Mouse (Mus musculus): ENCODE results near the gene Cbx8. TPM values are rescaled to one million over a fixed set of nuclear protein-coding genes. Genes with fewer than 3 reads are reported as not detected.

The Cbx8 gene
- polyA plus RNA-seq, 1 experiment from 2014 or later: 7.9 TPM

DNA sequence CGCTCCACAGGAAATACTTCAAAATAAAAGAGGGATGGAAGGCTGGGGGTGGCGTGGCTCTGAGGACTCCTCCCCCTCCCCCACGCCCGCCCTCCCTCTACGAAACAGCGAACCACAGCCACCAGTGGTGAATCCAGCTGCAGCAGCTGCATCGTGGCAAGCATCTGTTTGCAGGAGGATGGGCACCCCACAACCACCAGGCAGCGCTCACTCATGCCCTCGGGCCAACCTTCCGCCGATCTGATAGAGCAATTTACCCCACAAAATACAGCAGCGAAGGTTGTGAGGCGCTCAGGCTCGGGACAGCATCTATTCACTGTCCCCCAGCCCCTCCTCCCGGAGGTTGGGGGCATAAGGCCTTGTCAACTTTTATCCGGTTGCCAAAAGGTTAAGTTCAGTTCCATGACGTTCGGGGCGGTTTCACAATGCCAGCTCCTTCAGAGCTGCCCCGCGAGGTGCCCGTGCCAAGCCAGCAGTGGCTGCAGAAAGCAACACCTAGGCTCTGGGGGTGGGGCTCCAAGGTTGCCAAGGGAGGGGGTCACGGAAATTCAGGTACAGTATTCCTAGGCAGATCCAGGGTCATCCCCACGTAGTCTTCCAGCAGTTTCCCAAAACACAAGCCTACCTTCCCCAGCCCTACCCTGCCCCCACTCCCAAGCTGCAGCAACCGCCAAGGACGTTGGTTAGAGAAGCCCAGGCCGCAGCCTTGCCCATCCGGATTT, 43.1 kb upstream of the Cbx8 start:
- peak overlapping the region; percentile 95 for H3K9ac ChIP-seq
- ATAC-seq: no peak
- no peaks in the 10 kb centered on the region for H3K9me3 ChIP-seq
- peaks cover 16% of the 10 kb centered on the region for H3K27me3 ChIP-seq (replicated peaks)
- H3K4me1 ChIP-seq (replicated peaks): peaks cover 78% of the 10 kb centered on the region
- peak overlapping the region; percentile 96 for H3K4me3 ChIP-seq (replicated peaks)
- H3K27ac ChIP-seq: no peak overlapping the region; the same call in 1 of the 2 replicates
- 14% methylated on average over 28 of the region's 28 CpGs for WGBS
- peaks cover 12% of the 10 kb centered on the region for H3K36me3 ChIP-seq
- peak overlapping the region; percentile 90 for H3K4me2 ChIP-seq (replicated peaks)

DNA sequence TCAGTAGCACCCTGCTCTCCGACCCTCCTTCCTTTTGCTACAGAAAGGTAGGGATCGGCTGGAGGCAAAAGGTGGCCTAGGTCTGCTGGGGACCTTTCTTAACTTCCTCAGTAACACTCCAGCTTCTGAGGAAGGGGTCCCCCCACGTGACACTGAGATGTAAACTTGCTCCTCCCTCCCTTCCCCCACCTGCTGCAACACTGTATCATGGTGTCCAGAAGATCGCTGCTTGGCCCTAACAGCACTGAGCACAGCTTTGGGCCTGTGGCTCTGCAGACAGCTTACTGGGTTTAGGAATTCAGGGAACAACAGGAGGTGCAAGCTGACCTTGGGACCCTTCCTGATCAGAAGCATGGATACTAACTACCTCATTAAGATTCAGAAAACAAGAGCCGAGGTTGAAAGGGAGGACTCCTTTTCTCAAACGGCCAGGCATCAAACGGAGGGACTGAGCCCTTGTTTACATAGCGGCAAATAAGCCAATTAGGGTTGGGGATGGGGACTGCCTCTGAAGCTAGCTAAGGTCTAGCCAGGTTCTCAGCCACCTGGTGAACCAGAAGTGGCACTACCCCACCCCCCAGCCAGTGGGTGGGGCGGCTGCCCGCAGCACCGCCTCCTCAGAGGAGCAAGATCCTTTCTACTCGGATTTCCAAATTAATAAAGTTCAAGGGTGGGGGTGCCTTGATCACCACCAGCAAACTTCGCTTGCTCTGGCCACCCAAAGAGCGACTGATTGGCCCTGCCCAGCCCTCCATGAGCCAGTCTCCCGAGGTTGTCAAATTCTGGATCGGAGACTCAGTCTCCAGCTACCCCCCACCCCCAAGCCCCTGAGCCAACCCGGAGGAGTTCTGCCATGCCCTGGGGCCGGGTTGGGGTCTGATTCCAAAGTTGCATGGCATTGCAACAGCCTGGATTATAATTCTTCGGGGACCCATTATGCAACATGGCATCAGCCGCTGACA, 42.1 kb upstream of the Cbx8 start:
- Histone ChIP-seq H3K9ac (peak overlapping the region; percentile 95; the same call in 1 of the 2 replicates), H3K9me3 (no peaks in the 10 kb centered on the region), H3K27ac (no peak overlapping the region), H3K27me3 (replicated peaks) (peaks cover 8% of the 10 kb centered on the region), H3K4me2 (replicated peaks) (peak overlapping the region; percentile 90), H3K4me3 (replicated peaks) (peak overlapping the region; percentile 96), H3K36me3 (peaks cover 12% of the 10 kb centered on the region), H3K4me1 (replicated peaks) (peaks cover 77% of the 10 kb centered on the region)
- WGBS: 34% methylated on average over 20 of the region's 20 CpGs
- no peak for ATAC-seq

DNA sequence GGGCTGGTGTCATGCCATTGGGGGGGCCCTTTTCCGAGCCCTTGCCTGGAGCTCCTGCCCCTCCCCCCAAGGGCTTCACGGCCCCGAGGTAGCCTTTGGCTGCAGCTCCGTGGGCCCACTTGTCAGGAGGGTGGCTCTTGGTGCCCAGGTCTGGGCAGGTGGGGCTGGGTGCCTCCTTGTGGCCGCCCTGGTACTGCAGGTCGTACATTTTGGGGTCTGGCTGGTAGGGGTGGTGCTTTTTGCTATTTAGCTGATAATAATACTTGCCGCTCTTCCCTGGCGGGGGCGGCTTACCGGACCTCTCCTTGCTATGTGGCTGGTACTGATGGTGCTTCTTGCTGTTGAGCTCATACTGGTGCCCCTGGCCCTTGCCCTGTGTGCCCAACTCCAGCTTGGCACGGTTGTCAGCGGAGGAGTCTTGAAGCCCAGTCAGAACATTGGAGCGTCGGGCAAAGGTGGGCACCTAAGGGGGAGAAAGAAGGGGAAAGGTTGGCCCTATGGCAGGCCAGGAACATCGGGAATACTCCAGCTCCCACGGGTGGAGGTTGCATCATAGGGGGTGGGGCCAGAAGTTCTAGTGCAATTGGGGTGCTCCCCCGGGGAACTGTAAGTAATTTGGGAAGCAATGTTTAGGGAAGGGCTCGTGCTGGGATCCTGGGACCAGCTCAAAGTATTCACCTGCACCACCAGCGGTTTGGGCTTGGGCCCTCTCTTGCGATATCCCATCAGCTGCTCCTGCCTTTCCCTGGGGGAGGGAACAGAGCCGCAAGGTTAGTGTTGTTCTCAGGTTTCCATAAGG, 41.3 kb upstream of the Cbx8 start:
- Histone ChIP-seq H3K9me3 (no peaks in the 10 kb centered on the region), H3K4me1 (replicated peaks) (peaks cover 68% of the 10 kb centered on the region), H3K4me2 (replicated peaks) (0 out of 2 replicates have a peak overlapping the region, but pooled peaks have one; percentile 2), H3K27me3 (replicated peaks) (peaks cover under 1% of the 10 kb centered on the region), H3K9ac (no peak overlapping the region), H3K36me3 (peaks cover 12% of the 10 kb centered on the region), H3K27ac (no peak overlapping the region), H3K4me3 (replicated peaks) (no peak overlapping the region)
- 52% methylated on average over 21 of the region's 21 CpGs for whole genome bisulfite sequencing
- ATAC-seq: no peak

DNA sequence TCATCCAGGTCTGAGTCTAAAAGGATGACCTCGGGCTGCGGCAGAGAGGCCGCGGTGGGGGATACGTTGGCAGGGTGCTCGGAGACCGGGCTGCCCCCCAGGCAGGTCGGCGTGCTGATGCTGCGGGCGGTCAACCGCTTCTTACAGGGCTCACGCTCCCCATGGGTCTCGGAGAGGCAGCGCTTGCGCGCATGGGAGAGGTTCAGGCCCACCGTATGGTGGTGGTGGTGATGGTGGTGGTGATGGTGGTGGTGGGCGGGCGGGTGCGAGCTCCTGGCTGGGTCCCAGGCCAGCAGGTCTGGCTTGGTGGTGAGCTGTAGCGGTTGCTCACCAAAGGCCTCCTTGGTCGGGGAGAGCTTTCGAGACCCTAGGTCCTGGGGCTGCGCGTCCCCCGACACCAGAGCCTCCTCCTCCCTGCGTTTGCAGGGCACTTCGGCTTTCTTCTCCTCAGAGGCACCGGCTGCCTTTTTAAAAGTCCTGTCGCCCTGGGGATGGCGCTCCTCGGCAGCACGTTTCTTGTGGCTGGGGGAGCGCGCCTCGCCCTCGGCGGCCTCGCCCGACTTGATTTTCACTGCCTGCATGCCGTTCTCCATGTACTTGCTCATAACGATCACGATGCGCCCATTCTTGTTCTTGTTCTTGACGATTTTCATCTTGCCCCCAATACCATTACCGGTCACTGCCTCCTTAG, 40.5 kb upstream of the Cbx8 start:
- peaks cover 63% of the 10 kb centered on the region for H3K4me1 ChIP-seq (replicated peaks)
- H3K27me3 ChIP-seq (replicated peaks): no peaks in the 10 kb centered on the region
- no peak overlapping the region for H3K4me3 ChIP-seq (replicated peaks)
- H3K27ac ChIP-seq: no peak overlapping the region
- peaks cover 12% of the 10 kb centered on the region for H3K36me3 ChIP-seq
- WGBS: 68% methylated on average over 47 of the region's 47 CpGs
- H3K4me2 ChIP-seq (replicated peaks): peak overlapping the region; percentile 22; the same call in 1 of the 2 replicates
- H3K9me3 ChIP-seq: no peaks in the 10 kb centered on the region
- no peak overlapping the region for H3K9ac ChIP-seq
- no peak for ATAC-seq

DNA sequence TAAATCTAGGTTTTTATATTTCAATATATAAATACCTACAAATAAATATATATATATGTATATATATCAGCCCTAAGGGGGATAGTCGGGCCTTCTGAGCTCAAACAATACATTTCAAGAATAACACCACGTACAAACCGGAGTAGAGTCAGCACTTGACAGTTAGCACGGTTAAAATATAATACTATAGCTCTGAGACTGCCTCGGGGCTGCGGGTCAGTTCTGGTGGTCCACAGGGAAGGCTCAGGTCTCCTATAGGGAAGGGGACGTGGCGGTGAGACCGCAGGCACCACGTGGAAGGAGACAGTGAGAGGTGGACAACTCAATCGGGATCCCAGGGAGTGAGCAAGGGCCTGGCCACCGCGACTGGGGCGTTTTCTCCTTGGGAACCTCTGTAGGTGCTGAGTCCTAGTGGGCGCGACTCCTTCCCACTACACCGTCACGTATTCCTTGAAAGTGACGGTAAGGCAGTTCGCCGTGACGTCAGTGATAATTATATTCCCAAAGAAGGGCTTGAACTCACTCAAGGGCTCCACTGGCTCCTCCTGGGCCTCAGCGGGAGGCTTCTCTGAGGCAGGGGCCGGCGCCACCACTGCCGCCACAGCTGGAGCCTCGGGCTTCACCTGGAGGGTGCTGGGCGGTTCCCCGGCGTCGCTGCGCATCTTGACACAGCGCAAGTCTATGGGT, 39.8 kb upstream of the Cbx8 start:
- H3K36me3 ChIP-seq: peaks cover 12% of the 10 kb centered on the region
- peaks cover 67% of the 10 kb centered on the region for H3K4me1 ChIP-seq (replicated peaks)
- no peak overlapping the region for H3K9ac ChIP-seq
- no peaks in the 10 kb centered on the region for H3K27me3 ChIP-seq (replicated peaks)
- H3K4me2 ChIP-seq (replicated peaks): peak overlapping the region; percentile 22; the same call in 1 of the 2 replicates
- H3K4me3 ChIP-seq (replicated peaks): no peak overlapping the region
- no peaks in the 10 kb centered on the region for H3K9me3 ChIP-seq
- no peak for ATAC-seq
- WGBS: 63% methylated on average over 33 of the region's 33 CpGs
- no peak overlapping the region for H3K27ac ChIP-seq

DNA sequence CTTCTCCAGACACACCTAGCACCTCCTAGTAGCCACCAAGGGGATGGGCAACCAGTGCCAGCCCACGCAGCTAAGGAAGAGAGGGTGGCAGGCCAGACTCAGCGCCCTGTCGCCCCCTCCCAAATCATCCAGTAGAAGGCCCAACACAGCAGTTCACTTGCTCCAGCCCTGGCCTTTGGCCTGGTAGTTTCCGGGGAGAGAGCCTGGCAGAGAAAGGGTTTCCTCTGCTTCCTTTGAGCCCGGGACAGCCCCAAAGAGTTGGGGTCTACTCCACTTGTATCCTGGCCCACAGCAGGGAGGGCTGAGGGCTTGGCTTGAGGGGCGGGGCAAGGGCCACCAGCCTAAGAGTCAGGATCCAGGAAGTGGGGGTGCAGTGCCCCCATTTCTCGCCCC, 38.7 kb upstream of the Cbx8 start:
- ATAC-seq: no peak
- Histone ChIP-seq H3K9me3 (no peaks in the 10 kb centered on the region), H3K27ac (peak overlapping the region; percentile 63), H3K4me2 (replicated peaks) (peak overlapping the region; percentile 47), H3K4me3 (replicated peaks) (peak overlapping the region; percentile 18; the same call in 1 of the 2 replicates), H3K9ac (peak overlapping the region; percentile 43), H3K4me1 (replicated peaks) (peaks cover 63% of the 10 kb centered on the region), H3K36me3 (peaks cover 12% of the 10 kb centered on the region), H3K27me3 (replicated peaks) (no peaks in the 10 kb centered on the region)
- WGBS: 38% methylated on average over 7 of the region's 7 CpGs

DNA sequence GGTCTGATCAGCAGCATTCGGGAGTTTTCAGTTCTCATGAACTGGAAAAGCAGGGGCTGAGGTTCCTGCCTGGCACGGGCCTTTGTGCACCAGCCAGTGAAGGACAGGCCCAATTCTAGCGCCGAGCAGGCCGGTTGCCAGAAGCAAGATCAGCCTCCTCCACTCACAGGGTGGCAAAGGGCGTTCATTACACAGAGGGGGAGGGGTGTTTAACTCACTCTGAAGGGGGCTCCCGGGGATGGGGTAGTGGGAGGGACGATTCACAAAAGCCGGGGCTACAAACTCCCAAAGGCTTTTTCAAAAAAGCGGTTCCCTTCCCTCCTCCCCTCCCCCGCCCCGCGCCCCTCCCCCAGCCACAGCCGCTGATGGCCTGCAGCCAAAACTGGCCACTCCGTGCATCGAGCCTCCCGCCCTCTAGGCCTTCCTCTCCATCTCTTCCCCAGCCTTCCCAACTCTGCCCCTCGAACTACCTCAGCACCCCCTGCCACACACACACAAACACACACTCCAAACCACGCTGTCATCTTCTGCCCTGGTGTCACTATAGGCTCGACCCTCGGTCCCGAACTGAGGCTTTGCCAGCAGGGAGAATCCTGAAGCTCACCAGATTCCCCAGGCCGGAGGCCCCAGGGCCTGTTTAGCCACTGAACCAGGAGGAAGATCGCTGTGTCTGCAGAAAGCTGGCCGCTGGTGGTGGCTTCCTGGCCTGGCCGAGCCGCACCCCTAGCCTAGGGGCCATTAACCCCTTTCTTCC, 38.1 kb upstream of the Cbx8 start:
- Histone ChIP-seq H3K27ac (peak overlapping the region; percentile 63), H3K4me3 (replicated peaks) (peak overlapping the region; percentile 18; the same call in 1 of the 2 replicates), H3K9ac (peak overlapping the region; percentile 43), H3K36me3 (peaks cover 12% of the 10 kb centered on the region), H3K27me3 (replicated peaks) (no peaks in the 10 kb centered on the region), H3K9me3 (no peaks in the 10 kb centered on the region), H3K4me2 (replicated peaks) (peak overlapping the region; percentile 47), H3K4me1 (replicated peaks) (peaks cover 57% of the 10 kb centered on the region)
- WGBS: 11% methylated on average over 24 of the region's 27 CpGs
- peak; percentile 29 for ATAC-seq

DNA sequence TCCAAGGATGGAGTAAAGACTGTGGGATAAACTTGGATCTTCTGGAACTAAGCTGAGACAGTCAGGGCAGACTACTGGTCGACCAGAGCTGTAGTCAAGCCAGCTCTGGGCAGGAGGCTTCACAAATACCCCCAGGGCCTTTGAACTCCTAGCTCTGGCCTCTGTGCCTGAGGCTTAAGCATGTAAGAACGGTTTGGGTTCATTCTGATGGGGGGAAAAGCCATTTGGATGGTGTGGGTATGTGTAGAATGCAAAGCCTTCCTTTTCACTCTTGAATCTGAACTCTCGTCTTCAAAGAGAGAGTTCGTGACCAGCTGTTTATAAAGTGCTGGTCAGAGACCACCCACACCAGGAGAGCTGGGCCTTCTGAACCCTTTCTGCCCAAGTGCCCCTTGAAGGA, 37.0 kb upstream of the Cbx8 start:
- Histone ChIP-seq H3K27me3 (replicated peaks) (no peaks in the 10 kb centered on the region), H3K9ac (no peak overlapping the region), H3K9me3 (no peaks in the 10 kb centered on the region), H3K4me2 (replicated peaks) (no peak overlapping the region), H3K4me1 (replicated peaks) (peaks cover 55% of the 10 kb centered on the region), H3K36me3 (peaks cover 12% of the 10 kb centered on the region), H3K4me3 (replicated peaks) (no peak overlapping the region), H3K27ac (no peak overlapping the region)
- WGBS: 86% methylated on average over 4 of the region's 4 CpGs
- no peak for ATAC-seq

DNA sequence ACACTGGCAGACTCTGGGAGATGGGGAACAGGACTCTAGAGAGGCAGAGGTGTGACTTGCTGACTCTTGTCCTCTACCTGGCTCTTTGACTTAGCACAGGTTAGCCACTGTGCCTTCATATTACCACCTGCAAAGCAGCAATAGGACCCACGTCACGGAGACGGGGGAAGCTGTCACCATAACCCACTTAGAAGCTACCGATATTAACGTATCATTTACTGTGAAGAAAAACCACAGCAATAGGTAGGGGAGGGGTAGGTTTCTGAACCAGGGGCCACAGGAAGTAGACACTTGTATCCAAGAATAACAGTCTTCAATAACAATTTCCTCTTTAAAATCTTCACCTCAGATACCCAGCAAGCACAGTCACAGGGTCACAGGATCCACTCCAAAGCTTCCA, 35.0 kb upstream of the Cbx8 start:
- WGBS: 76% methylated on average over 5 of the region's 5 CpGs
- H3K27me3 ChIP-seq (replicated peaks): no peaks in the 10 kb centered on the region
- H3K27ac ChIP-seq: no peak overlapping the region
- H3K9ac ChIP-seq: no peak overlapping the region
- H3K9me3 ChIP-seq: no peaks in the 10 kb centered on the region
- H3K4me3 ChIP-seq (replicated peaks): no peak overlapping the region
- H3K36me3 ChIP-seq: peaks cover 2% of the 10 kb centered on the region
- no peak overlapping the region for H3K4me2 ChIP-seq (replicated peaks)
- peaks cover 45% of the 10 kb centered on the region for H3K4me1 ChIP-seq (replicated peaks)
- ATAC-seq: no peak

DNA sequence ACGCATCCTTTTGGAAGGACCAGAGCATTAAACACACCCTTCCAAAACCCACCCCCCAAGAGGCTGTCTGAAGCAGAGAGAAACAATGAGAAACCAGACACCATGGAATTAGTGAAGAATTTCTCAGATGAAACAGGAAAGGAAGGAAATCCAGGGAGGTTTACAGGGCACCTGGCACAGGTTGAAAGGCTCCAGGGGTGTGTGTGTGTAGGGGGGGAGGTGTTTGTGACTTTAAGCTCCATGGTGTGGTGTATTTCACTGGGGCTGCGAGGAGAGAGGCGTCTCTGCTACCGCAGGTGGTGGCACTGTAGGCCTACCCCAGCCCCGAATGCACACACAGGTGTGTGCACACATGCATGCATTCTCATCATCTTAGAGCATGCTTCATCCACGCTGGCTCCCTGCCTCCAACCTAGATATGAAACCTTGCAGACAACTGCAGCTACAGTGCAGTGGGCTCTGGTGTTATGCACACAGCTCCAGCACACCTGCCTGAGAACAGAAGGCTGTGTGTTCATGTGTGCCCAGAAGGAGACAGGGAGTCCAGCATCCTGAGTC, 33.2 kb upstream of the Cbx8 start:
- H3K27me3 ChIP-seq (replicated peaks): no peaks in the 10 kb centered on the region
- no peaks in the 10 kb centered on the region for H3K9me3 ChIP-seq
- no peak overlapping the region for H3K9ac ChIP-seq
- no peak overlapping the region for H3K4me2 ChIP-seq (replicated peaks)
- no peak overlapping the region for H3K4me3 ChIP-seq (replicated peaks)
- WGBS: 80% methylated on average over 6 of the region's 6 CpGs
- H3K4me1 ChIP-seq (replicated peaks): peaks cover 30% of the 10 kb centered on the region
- no peak overlapping the region for H3K27ac ChIP-seq
- no peaks in the 10 kb centered on the region for H3K36me3 ChIP-seq
- no peak for ATAC-seq

All from intestine, embryonic 15.5 days (tissue).